Mouse (Mus musculus): ENCODE results near the gene Hddc3. TPM values are rescaled to one million over a fixed set of nuclear protein-coding genes. Genes with fewer than 3 reads are reported as not detected.

Hddc3 gene
- polyA plus RNA-seq, 1 experiment from 2014 or later = 4.2 TPM

- DNase-seq (peak; percentile 42), ATAC-seq (ENCODE audit: low read depth) (peak; percentile 62)
- Histone ChIP-seq H3K9me3 (replicated peaks) (no peaks in the 10 kb centered on the region), H3K9ac (peak within 1 kb of the TSS; percentile 76), H3K4me1 (replicated peaks) (peaks cover 39% of the 10 kb centered on the region), H3K4me2 (peak within 1 kb of the TSS; percentile 94), H3K36me3 (peaks cover 14% of the 10 kb centered on the region), H3K27ac (peak within 1 kb of the TSS; percentile 19), H3K27me3 (peaks cover 39% of the 10 kb centered on the region), H3K4me3 (replicated peaks) (peak within 1 kb of the TSS; percentile 73)
- under 1% methylated on average over 85 of the region's 86 CpGs for WGBS (ENCODE audit: insufficient replicate concordance)
Measured at GRCm38 (mm10) chr7:80371041-80371751, 28.3 kb downstream of the Hddc3 start, which contains the start of gene Man2a2. Gene Man2a2, minus strand, starts transcription at chr7:80371375.

GRCm38 (mm10) chr7:80372166-80372565 is 29.3 kb downstream of the Hddc3 start:
- no peaks in the 10 kb centered on the region for H3K9me3 ChIP-seq (replicated peaks)
- H3K27ac ChIP-seq = no peak overlapping the region
- peaks cover 39% of the 10 kb centered on the region for H3K4me1 ChIP-seq (replicated peaks)
- ATAC-seq (ENCODE audit: low read depth) (no peak), DNase-seq (no peak)
- no peak overlapping the region for H3K9ac ChIP-seq
- 56% methylated on average over 3 of the region's 3 CpGs for WGBS (ENCODE audit: insufficient replicate concordance)
- H3K4me2 ChIP-seq = 0 out of 2 replicates have a peak overlapping the region, but pooled peaks have one; percentile 94
- no peak overlapping the region for H3K4me3 ChIP-seq (replicated peaks)
- H3K36me3 ChIP-seq = peaks cover 7% of the 10 kb centered on the region; the same call in 1 of the 2 replicates
- H3K27me3 ChIP-seq = peaks cover 39% of the 10 kb centered on the region

- Histone ChIP-seq H3K9me3 (replicated peaks) (no peaks in the 10 kb centered on the region), H3K36me3 (0 out of 2 replicates have a peak, but pooled peaks cover 2% of the 10 kb centered on the region)
Measured at GRCm38 (mm10) chr7:80372667-80373066, 29.8 kb downstream of the Hddc3 start.

GRCm38 (mm10) chr7:80373352-80373751 is 30.4 kb downstream of the Hddc3 start:
- 64% methylated on average over 4 of the region's 4 CpGs for WGBS (ENCODE audit: insufficient replicate concordance)

More at GRCm38 (mm10) chr7:80372667-80373066, 29.8 kb downstream of the Hddc3 start:
- no peak overlapping the region for H3K9ac ChIP-seq
- no peak for ATAC-seq (ENCODE audit: low read depth)
- H3K27me3 ChIP-seq = peaks cover 39% of the 10 kb centered on the region
- no peak overlapping the region for H3K4me3 ChIP-seq (replicated peaks)
- no peak overlapping the region for H3K4me2 ChIP-seq
- H3K4me1 ChIP-seq (replicated peaks) = peaks cover 41% of the 10 kb centered on the region
- no peak overlapping the region for H3K27ac ChIP-seq
- DNase-seq = no peak
- 43% methylated on average over 2 of the region's 2 CpGs for WGBS (ENCODE audit: insufficient replicate concordance)

GRCm38 (mm10) chr7:80373850-80374249 is 30.9 kb downstream of the Hddc3 start:
- ATAC-seq (ENCODE audit: low read depth) = no peak
- H3K9me3 ChIP-seq (replicated peaks) = no peaks in the 10 kb centered on the region
- peaks cover 4% of the 10 kb centered on the region; the same call in 1 of the 2 replicates for H3K36me3 ChIP-seq
- H3K9ac ChIP-seq = no peak overlapping the region
- DNase-seq = no peak
- no peak overlapping the region for H3K27ac ChIP-seq
- H3K27me3 ChIP-seq = peaks cover 39% of the 10 kb centered on the region
- no peak overlapping the region for H3K4me2 ChIP-seq
- peaks cover 39% of the 10 kb centered on the region for H3K4me1 ChIP-seq (replicated peaks)
- H3K4me3 ChIP-seq (replicated peaks) = no peak overlapping the region
- WGBS (ENCODE audit: insufficient replicate concordance) = 69% methylated on average over 12 of the region's 12 CpGs

More at GRCm38 (mm10) chr7:80373352-80373751, 30.4 kb downstream of the Hddc3 start:
- ATAC-seq (ENCODE audit: low read depth) = no peak
- no peak overlapping the region for H3K9ac ChIP-seq
- H3K4me2 ChIP-seq = no peak overlapping the region
- H3K4me3 ChIP-seq (replicated peaks) = no peak overlapping the region
- no peaks in the 10 kb centered on the region for H3K9me3 ChIP-seq (replicated peaks)
- peaks cover 39% of the 10 kb centered on the region for H3K27me3 ChIP-seq
- DNase-seq = no peak
- peaks cover 42% of the 10 kb centered on the region for H3K4me1 ChIP-seq (replicated peaks)
- H3K36me3 ChIP-seq = no peaks in the 10 kb centered on the region
- no peak overlapping the region for H3K27ac ChIP-seq

- Histone ChIP-seq H3K4me3 (replicated peaks) (no peak overlapping the region), H3K9me3 (replicated peaks) (no peaks in the 10 kb centered on the region), H3K36me3 (peaks cover 6% of the 10 kb centered on the region; the same call in 1 of the 2 replicates), H3K9ac (no peak overlapping the region), H3K4me2 (no peak overlapping the region), H3K27me3 (peaks cover 36% of the 10 kb centered on the region), H3K27ac (no peak overlapping the region), H3K4me1 (replicated peaks) (peaks cover 37% of the 10 kb centered on the region)
- DNase-seq (no peak), ATAC-seq (ENCODE audit: low read depth) (no peak)
- 52% methylated on average over 3 of the region's 3 CpGs for WGBS (ENCODE audit: insufficient replicate concordance)
Measured at GRCm38 (mm10) chr7:80374280-80374679, 31.4 kb downstream of the Hddc3 start.

GRCm38 (mm10) chr7:80374733-80375132 is 31.8 kb downstream of the Hddc3 start:
- Histone ChIP-seq H3K27ac (no peak overlapping the region), H3K36me3 (peaks cover 6% of the 10 kb centered on the region; the same call in 1 of the 2 replicates), H3K4me1 (replicated peaks) (peaks cover 32% of the 10 kb centered on the region), H3K4me2 (no peak overlapping the region), H3K9me3 (replicated peaks) (no peaks in the 10 kb centered on the region), H3K9ac (no peak overlapping the region), H3K27me3 (peaks cover 32% of the 10 kb centered on the region), H3K4me3 (replicated peaks) (no peak overlapping the region)
- ATAC-seq (ENCODE audit: low read depth) (no peak), DNase-seq (no peak)
- WGBS (ENCODE audit: insufficient replicate concordance) = 75% methylated on average over 3 of the region's 3 CpGs

- DNase-seq = no peak
- Histone ChIP-seq H3K27ac (no peak overlapping the region), H3K4me2 (no peak overlapping the region), H3K9ac (no peak overlapping the region), H3K4me3 (replicated peaks) (no peak overlapping the region), H3K27me3 (peaks cover 24% of the 10 kb centered on the region), H3K4me1 (replicated peaks) (peaks cover 26% of the 10 kb centered on the region), H3K36me3 (peaks cover 6% of the 10 kb centered on the region; the same call in 1 of the 2 replicates), H3K9me3 (replicated peaks) (no peaks in the 10 kb centered on the region)
- WGBS (ENCODE audit: insufficient replicate concordance) = 42% methylated on average over 9 of the region's 9 CpGs
- no peak for ATAC-seq (ENCODE audit: low read depth)
Measured at GRCm38 (mm10) chr7:80375376-80376039, 32.6 kb downstream of the Hddc3 start.

GRCm38 (mm10) chr7:80376192-80376591 is 33.3 kb downstream of the Hddc3 start:
- H3K9me3 ChIP-seq (replicated peaks) = no peaks in the 10 kb centered on the region
- peaks cover 17% of the 10 kb centered on the region for H3K27me3 ChIP-seq
- peaks cover 19% of the 10 kb centered on the region for H3K4me1 ChIP-seq (replicated peaks)
- no peak overlapping the region for H3K27ac ChIP-seq
- DNase-seq (no peak), ATAC-seq (ENCODE audit: low read depth) (no peak)
- 80% methylated on average over 10 of the region's 10 CpGs for WGBS (ENCODE audit: insufficient replicate concordance)
- no peak overlapping the region for H3K9ac ChIP-seq
- no peak overlapping the region for H3K4me2 ChIP-seq
- peaks cover 6% of the 10 kb centered on the region; the same call in 1 of the 2 replicates for H3K36me3 ChIP-seq
- H3K4me3 ChIP-seq (replicated peaks) = no peak overlapping the region

- H3K27me3 ChIP-seq = peaks cover 8% of the 10 kb centered on the region; the same call in 1 of the 2 replicates
- H3K9ac ChIP-seq = no peak overlapping the region
- H3K9me3 ChIP-seq (replicated peaks) = no peaks in the 10 kb centered on the region
- ATAC-seq (ENCODE audit: low read depth) = no peak
- no peak overlapping the region for H3K27ac ChIP-seq
- no peak for DNase-seq
- peaks cover 11% of the 10 kb centered on the region; the same call in 1 of the 2 replicates for H3K4me1 ChIP-seq (replicated peaks)
- H3K4me2 ChIP-seq = no peak overlapping the region
- H3K4me3 ChIP-seq (replicated peaks) = no peak overlapping the region
- H3K36me3 ChIP-seq = peaks cover 10% of the 10 kb centered on the region
- 44% methylated on average over 6 of the region's 6 CpGs for WGBS (ENCODE audit: insufficient replicate concordance)
Measured at GRCm38 (mm10) chr7:80377471-80377870, 34.6 kb downstream of the Hddc3 start.

GRCm38 (mm10) chr7:80379531-80379930 is 36.6 kb downstream of the Hddc3 start:
- DNase-seq (no peak), ATAC-seq (ENCODE audit: low read depth) (no peak)
- WGBS (ENCODE audit: insufficient replicate concordance) = 59% methylated on average over 13 of the region's 13 CpGs

More at GRCm38 (mm10) chr7:80379531-80379930, 36.6 kb downstream of the Hddc3 start:
- Histone ChIP-seq H3K27ac (no peak overlapping the region), H3K4me3 (replicated peaks) (no peak overlapping the region), H3K36me3 (peaks cover 12% of the 10 kb centered on the region), H3K9ac (no peak overlapping the region), H3K4me1 (replicated peaks) (peaks cover 11% of the 10 kb centered on the region; the same call in 1 of the 2 replicates), H3K9me3 (replicated peaks) (no peaks in the 10 kb centered on the region), H3K4me2 (no peak overlapping the region), H3K27me3 (peaks cover 3% of the 10 kb centered on the region; the same call in 1 of the 2 replicates)

Data from liver, embryonic 13.5 days (tissue).